Mouse (Mus musculus) small intestine, adult 2 months (tissue): ENCODE measurements around the gene Fam83f.

ENCODE experiments used
- CTCF ChIP-seq: fragments of 200-500 bp; IDR thresholded peaks from 2 replicates; pipeline ENCODE4 v1.5.1; 2012; ENCODE audit warnings: low read depth, mild to moderate bottlenecking, control low read depth, inconsistent platforms, low read length, moderate library complexity, mixed read lengths; ENCODE audit not compliant: insufficient replicate concordance, insufficient read length; ENCODE audit errors: extremely low read depth
- POLR2A ChIP-seq: fragments of 200-500 bp; IDR thresholded peaks from 2 replicates; pipeline ENCODE4 v1.6.1; 2012; ENCODE audit warnings: low read depth, mild to moderate bottlenecking, control low read depth, inconsistent platforms, low read length, moderate library complexity

- TF ChIP-seq CTCF (no peak), POLR2A (no peak)
Measured at GRCm38 (mm10) chr15:80736553-80736952, 64.9 kb downstream of the Fam83f start.
